Mouse (Mus musculus) bone marrow macrophage, adult 2 months (primary cell): ENCODE measurements around the gene Slc35a2.

ENCODE experiments used
- CTCF ChIP-seq: IDR thresholded peaks from 2 replicates; pipeline ENCODE4 v1.5.1; 2012; ENCODE audit warnings: low read depth, mild to moderate bottlenecking, low read length, moderate library complexity
- POLR2A ChIP-seq: IDR thresholded peaks from 2 replicates; pipeline ENCODE4 v1.6.1; 2012; ENCODE audit warnings: mild to moderate bottlenecking, low read depth, low read length, borderline replicate concordance

- TF ChIP-seq CTCF (no peak), POLR2A (no peak)
These were observed 26.6 kb downstream of the Slc35a2 start for GRCm38 (mm10) chrX:7910473-7910872.
